Mouse (Mus musculus) lung, embryonic 14.5 days (tissue): ENCODE measurements around the gene Lrrc51. TPM values are rescaled to one million over a fixed set of nuclear protein-coding genes. Genes with fewer than 3 reads are reported as not detected.

Source experiments
- ATAC-seq: fragments of 200-750 bp; cut with Nextera tagmentation; 2 replicates; pipeline ENCODE4 v1.8.0; 2017; ENCODE audit warnings: mild to moderate bottlenecking, moderate TSS enrichment, moderate library complexity; ENCODE audit not compliant: insufficient read depth
- DNase-seq: peaks from one replicate; pipeline ENCODE4 v3.0.0-alpha.2; 2015
- H3K27ac ChIP-seq: fragments of 300-500 bp; sonication (generic); 2 replicates; pipeline ENCODE4 v1.5.1; 2014; ENCODE audit warnings: low read depth, mild to moderate bottlenecking, moderate library complexity
- H3K27me3 ChIP-seq: fragments of 300-500 bp; sonication (generic); 2 replicates; pipeline ENCODE4 v1.6.1; 2014; ENCODE audit warnings: low read length, control low read depth; ENCODE audit not compliant: insufficient read depth
- H3K36me3 ChIP-seq: fragments of 300-500 bp; sonication (generic); 2 replicates; pipeline ENCODE4 v1.6.1; 2014; ENCODE audit warnings: control low read depth; ENCODE audit not compliant: insufficient read depth
- H3K4me1 ChIP-seq: fragments of 300-500 bp; sonication (generic); 2 replicates; pipeline ENCODE4 v1.6.1; 2014; ENCODE audit warnings: antibody characterized with exemption, control low read depth; ENCODE audit not compliant: insufficient read depth
- H3K4me2 ChIP-seq: fragments of 300-500 bp; sonication (generic); 2 replicates; pipeline ENCODE4 v1.6.1; 2014; ENCODE audit warnings: mild to moderate bottlenecking
- H3K4me3 ChIP-seq: fragments of 300-500 bp; sonication (generic); 2 replicates; pipeline ENCODE4 v1.5.1; 2014; ENCODE audit warnings: low read depth, low read length
- H3K9ac ChIP-seq: fragments of 300-500 bp; sonication (generic); 2 replicates; pipeline ENCODE4 v1.6.1; 2014
- H3K9me3 ChIP-seq: fragments of 300-500 bp; sonication (generic); 2 replicates; pipeline ENCODE4 v1.6.1; 2016; ENCODE audit warnings: low read depth, low read length, control low read depth
- CTCF ChIP-seq: IDR thresholded peaks from 2 replicates; pipeline ENCODE4 v1.5.1; 2016; ENCODE audit warnings: antibody characterized with exemption, low read depth
- WGBS: fragments of 180-500 bp; shearing (Covaris S2); extraction: QIAGEN DNeasy Blood & Tissue Kit; methylation state at CpG from one replicate; pipeline ENCODE4 v1.1.7; 2014; 5-methylcytosine and 5-hydroxymethylcytosine counted together
- polyA plus RNA-seq: library from polyadenylated mRNA; unstranded; fragments of >200 nt; fragmentation: Nextera tagmentation; extraction: Ambion mirVana; gene quantifications from 2 replicates; pipeline ENCODE4 v1.2.1, GENCODE M21; 2014

Lrrc51 gene
- polyA plus RNA-seq, 1 experiment from 2014 or later = 8.3 TPM

- Histone ChIP-seq H3K4me2 (peak within 1 kb of the TSS; percentile 62), H3K27ac (peak within 1 kb of the TSS; percentile 96), H3K4me1 (no peaks in the 10 kb centered on the region), H3K36me3 (peaks cover 13% of the 10 kb centered on the region), H3K9ac (peak within 1 kb of the TSS; percentile 88), H3K9me3 (no peaks in the 10 kb centered on the region), H3K27me3 (no peaks in the 10 kb centered on the region), H3K4me3 (peak within 1 kb of the TSS; percentile 81)
- ATAC-seq (peak; percentile 97), DNase-seq (peak; percentile 100)
- under 1% methylated on average over 60 of the region's 61 CpGs for WGBS
- no peak for TF ChIP-seq CTCF
These were observed 28.0 kb downstream of the Lrrc51 start, which contains the start of gene Lamtor1 for GRCm38 (mm10) chr7:101905561-101906286. Gene Lamtor1 (plus strand): TSS chr7:101905904.

GRCm38 (mm10) chr7:101902846-101903245 is 30.8 kb downstream of the Lrrc51 start:
- DNase-seq = peak; percentile 17
- Histone ChIP-seq H3K4me3 (no peak overlapping the region), H3K4me2 (no peak overlapping the region)

GRCm38 (mm10) chr7:101901969-101902368 is 31.7 kb downstream of the Lrrc51 start:
- H3K9me3 ChIP-seq = no peaks in the 10 kb centered on the region
- no peak for ATAC-seq

More at GRCm38 (mm10) chr7:101902846-101903245, 30.8 kb downstream of the Lrrc51 start:
- H3K27me3 ChIP-seq = no peaks in the 10 kb centered on the region
- H3K36me3 ChIP-seq = peaks cover 6% of the 10 kb centered on the region; the same call in 1 of the 2 replicates
- no peaks in the 10 kb centered on the region for H3K4me1 ChIP-seq
- H3K9me3 ChIP-seq = no peaks in the 10 kb centered on the region
- no peak for ATAC-seq
- no peak overlapping the region for H3K9ac ChIP-seq
- peak; percentile 23 for TF ChIP-seq CTCF
- no peak overlapping the region for H3K27ac ChIP-seq

GRCm38 (mm10) chr7:101900331-101901097 is 33.2 kb downstream of the Lrrc51 start:
- no peak overlapping the region for H3K4me2 ChIP-seq
- no peaks in the 10 kb centered on the region; the same call in 1 of the 2 replicates for H3K4me1 ChIP-seq
- DNase-seq = no peak
- H3K9me3 ChIP-seq = no peaks in the 10 kb centered on the region
- no peak overlapping the region for H3K9ac ChIP-seq
- H3K27ac ChIP-seq = no peak overlapping the region
- TF ChIP-seq CTCF = no peak
- peaks cover 6% of the 10 kb centered on the region; the same call in 1 of the 2 replicates for H3K36me3 ChIP-seq
- no peak for ATAC-seq
- no peaks in the 10 kb centered on the region for H3K27me3 ChIP-seq
- H3K4me3 ChIP-seq = no peak overlapping the region
- 86% methylated on average over 16 of the region's 16 CpGs for WGBS

More at GRCm38 (mm10) chr7:101901969-101902368, 31.7 kb downstream of the Lrrc51 start:
- Histone ChIP-seq H3K4me1 (no peaks in the 10 kb centered on the region; the same call in 1 of the 2 replicates), H3K27me3 (no peaks in the 10 kb centered on the region), H3K4me2 (no peak overlapping the region), H3K27ac (no peak overlapping the region), H3K36me3 (peaks cover 6% of the 10 kb centered on the region; the same call in 1 of the 2 replicates), H3K4me3 (no peak overlapping the region), H3K9ac (no peak overlapping the region)
- DNase-seq = no peak
- WGBS = 88% methylated on average over 10 of the region's 10 CpGs
- no peak for TF ChIP-seq CTCF

GRCm38 (mm10) chr7:101896104-101897066 is 37.3 kb downstream of the Lrrc51 start:
- H3K27me3 ChIP-seq = no peaks in the 10 kb centered on the region
- WGBS = under 1% methylated on average over 57 of the region's 57 CpGs
- no peak for TF ChIP-seq CTCF
- peak overlapping the region; percentile 65 for H3K9ac ChIP-seq
- ATAC-seq (peak; percentile 98), DNase-seq (peak; percentile 99)
- peak overlapping the region; percentile 66 for H3K4me2 ChIP-seq
- H3K36me3 ChIP-seq = peaks cover 6% of the 10 kb centered on the region; the same call in 1 of the 2 replicates
- peak overlapping the region; percentile 94 for H3K27ac ChIP-seq
- no peaks in the 10 kb centered on the region; the same call in 1 of the 2 replicates for H3K4me1 ChIP-seq
- H3K9me3 ChIP-seq = no peaks in the 10 kb centered on the region
- peak overlapping the region; percentile 56 for H3K4me3 ChIP-seq

GRCm38 (mm10) chr7:101895695-101896094 is 38.0 kb downstream of the Lrrc51 start:
- peaks cover 6% of the 10 kb centered on the region; the same call in 1 of the 2 replicates for H3K36me3 ChIP-seq
- no peak overlapping the region for H3K27ac ChIP-seq
- 30% methylated on average over 9 of the region's 9 CpGs for WGBS
- ATAC-seq = no peak
- H3K4me2 ChIP-seq = peak overlapping the region; percentile 66
- DNase-seq = peak; percentile 28
- no peaks in the 10 kb centered on the region; the same call in 1 of the 2 replicates for H3K4me1 ChIP-seq
- peak overlapping the region; percentile 33; the same call in 1 of the 2 replicates for H3K9ac ChIP-seq
- no peak for TF ChIP-seq CTCF
- peak overlapping the region; percentile 56 for H3K4me3 ChIP-seq
- no peaks in the 10 kb centered on the region for H3K27me3 ChIP-seq
- no peaks in the 10 kb centered on the region for H3K9me3 ChIP-seq
